Mouse (Mus musculus): ENCODE measurements at regions not wholly inside any gene's neighbourhood (a gene's known extent, or its start where the extent isn't known, plus 50 kb on each side); places are given as distances from the start of the nearest gene placed in this dataset.

- DNase-seq (ENCODE audit: low read depth, low spot score), result no peak
- Histone ChIP-seq H3K9ac (ENCODE audit: control insufficient read depth, low read depth, low read length, poor library complexity, severe bottlenecking) (no peak overlapping the region), H3K79me2 (ENCODE audit: control insufficient read depth, insufficient read depth, low read length, poor library complexity) (no peaks in the 10 kb centered on the region), H3K4me3 (ENCODE audit: control insufficient read depth in 1 of 2, insufficient read depth in 1 of 2, low read depth in 2 of 2, low read length in 2 of 2) (no peak overlapping the region), H3K27ac (ENCODE audit: control insufficient read depth, low read depth, low read length) (no peak overlapping the region), H3K4me1 (ENCODE audit: control insufficient read depth in 1 of 2, insufficient read depth in 2 of 2, low read length in 2 of 2) (no peaks in the 10 kb centered on the region), H3K36me3 (ENCODE audit: control insufficient read depth in 1 of 2, insufficient read depth in 2 of 2, low read length in 2 of 2) (no peaks in the 10 kb centered on the region), H3K9me3 (replicated peaks; ENCODE audit: insufficient read depth, low read length) (no peaks in the 10 kb centered on the region), H3K27me3 (ENCODE audit: control insufficient read depth in 1 of 2, insufficient read depth in 2 of 2, low read length in 2 of 2) (no peaks in the 10 kb centered on the region)
- TF ChIP-seq MYB (IDR thresholded peaks at IDR 0.05; ENCODE audit: low read depth, low read length) (no peak), CTCF (IDR thresholded peaks at IDR 0.05 in 2 of 3, conservative IDR thresholded peaks at IDR 0.05 in 1 of 3; ENCODE audit: control insufficient read depth in 1 of 3, insufficient read depth in 1 of 3, low read depth in 2 of 3, low read length in 3 of 3, poor library complexity in 1 of 3, severe bottlenecking in 1 of 3) (no peak), NRF1 (IDR thresholded peaks at IDR 0.05; ENCODE audit: insufficient read depth, low read depth, low read length, poor library complexity, severe bottlenecking) (no peak), BHLHE40 (IDR thresholded peaks at IDR 0.05; ENCODE audit: borderline replicate concordance, low read depth, low read length) (no peak), MAX (IDR thresholded peaks at IDR 0.05; ENCODE audit: low read length) (no peak), POLR2AphosphoS5 (IDR thresholded peaks at IDR 0.05; ENCODE audit: borderline replicate concordance, low read depth, low read length) (no peak), GABPA (IDR thresholded peaks at IDR 0.05; ENCODE audit: low read depth, low read length) (no peak), CHD1 (IDR thresholded peaks at IDR 0.05; ENCODE audit: low read depth, low read length) (no peak), POLR2AphosphoS2 (IDR thresholded peaks at IDR 0.05; ENCODE audit: low read length) (no peak), NELFE (IDR thresholded peaks at IDR 0.05; ENCODE audit: low read depth, low read length) (no peak), MAFK (IDR thresholded peaks at IDR 0.05; ENCODE audit: borderline replicate concordance, low read depth, low read length) (no peak), ZC3H11A (IDR thresholded peaks at IDR 0.05; ENCODE audit: low read depth, low read length) (no peak), CHD2 (IDR thresholded peaks at IDR 0.05; ENCODE audit: low read length) (no peak), TCF12 (IDR thresholded peaks at IDR 0.05; ENCODE audit: low read depth, low read length) (no peak)
These were observed 62.7 kb upstream of the Gm15217 start for GRCm38 (mm10) chr14:46316521-46316920.

GRCm38 (mm10) chr14:46317406-46318045, 61.7 kb upstream of the Gm15217 start:
- no peaks in the 10 kb centered on the region for H3K4me1 ChIP-seq (ENCODE audit: control insufficient read depth in 1 of 2, insufficient read depth in 2 of 2, low read length in 2 of 2)
- no peak overlapping the region for H3K4me3 ChIP-seq (ENCODE audit: control insufficient read depth in 1 of 2, insufficient read depth in 1 of 2, low read depth in 2 of 2, low read length in 2 of 2)
- no peak overlapping the region for H3K27ac ChIP-seq (ENCODE audit: control insufficient read depth, low read depth, low read length)
- TF ChIP-seq GATA1 (IDR thresholded peaks at IDR 0.05; ENCODE audit: low read depth, low read length), result no peak
- no peak for TF ChIP-seq SIN3A (IDR thresholded peaks at IDR 0.05; ENCODE audit: low read length)
- no peak for TF ChIP-seq KAT2A (conservative IDR thresholded peaks at IDR 0.05; ENCODE audit: low read depth, low read length)
- no peak for TF ChIP-seq RAD21 (IDR thresholded peaks at IDR 0.05; ENCODE audit: low read depth, low read length)
- no peak for TF ChIP-seq CHD2 (IDR thresholded peaks at IDR 0.05; ENCODE audit: low read length)
- TF ChIP-seq EP300 (IDR thresholded peaks at IDR 0.05; ENCODE audit: low read depth in 1 of 2, low read length in 2 of 2), result no peak
- TF ChIP-seq POLR2AphosphoS2 (IDR thresholded peaks at IDR 0.05; ENCODE audit: low read length), result no peak
- TF ChIP-seq ETS1 (IDR thresholded peaks at IDR 0.05; ENCODE audit: low read depth, low read length), result no peak
- TF ChIP-seq MAFK (IDR thresholded peaks at IDR 0.05; ENCODE audit: borderline replicate concordance, low read depth, low read length), result no peak
- no peak for TF ChIP-seq CHD1 (IDR thresholded peaks at IDR 0.05; ENCODE audit: low read depth, low read length)
- no peak for TF ChIP-seq POLR2A (IDR thresholded peaks at IDR 0.05; ENCODE audit: control insufficient read depth in 1 of 2, insufficient read depth in 1 of 2, low read depth in 1 of 2, low read length in 2 of 2, poor library complexity in 1 of 2)
- TF ChIP-seq HCFC1 (IDR thresholded peaks at IDR 0.05; ENCODE audit: low read depth, low read length), result no peak
- TF ChIP-seq USF2 (IDR thresholded peaks at IDR 0.05; ENCODE audit: borderline replicate concordance in 1 of 2, insufficient read depth in 1 of 2, low read depth in 1 of 2, low read length in 2 of 2), result no peak
- TF ChIP-seq MEF2A (IDR thresholded peaks at IDR 0.05; ENCODE audit: extremely low read depth, insufficient replicate concordance, low read depth, low read length, poor library complexity, severe bottlenecking), result no peak
- TF ChIP-seq CTCF (IDR thresholded peaks at IDR 0.05 in 2 of 3, conservative IDR thresholded peaks at IDR 0.05 in 1 of 3; ENCODE audit: control insufficient read depth in 1 of 3, insufficient read depth in 1 of 3, low read depth in 2 of 3, low read length in 3 of 3, poor library complexity in 1 of 3, severe bottlenecking in 1 of 3), result no peak
- TF ChIP-seq E2F4 (IDR thresholded peaks at IDR 0.05; ENCODE audit: borderline replicate concordance, low read depth, low read length), result no peak
- no peak for TF ChIP-seq MAX (IDR thresholded peaks at IDR 0.05; ENCODE audit: low read length)
- no peaks in the 10 kb centered on the region for H3K36me3 ChIP-seq (ENCODE audit: control insufficient read depth in 1 of 2, insufficient read depth in 2 of 2, low read length in 2 of 2)
- H3K9me3 ChIP-seq (replicated peaks; ENCODE audit: insufficient read depth, low read length), result no peaks in the 10 kb centered on the region
- no peak for DNase-seq (ENCODE audit: low read depth, low spot score)
- no peaks in the 10 kb centered on the region for H3K79me2 ChIP-seq (ENCODE audit: control insufficient read depth, insufficient read depth, low read length, poor library complexity)
- H3K9ac ChIP-seq (ENCODE audit: control insufficient read depth, low read depth, low read length, poor library complexity, severe bottlenecking), result no peak overlapping the region
- H3K27me3 ChIP-seq (ENCODE audit: control insufficient read depth in 1 of 2, insufficient read depth in 2 of 2, low read length in 2 of 2), result no peaks in the 10 kb centered on the region

Data from MEL (cell line).